Mouse (Mus musculus) spleen, postnatal 4 days (tissue): ENCODE results near the gene Naa80.
"Not testable (repeated sequence)": the region's sequence is repeated elsewhere in the genome, so short reads cannot be mapped to it uniquely, and the experiment has no call there.

Experiments
- DNase-seq, 2 experiments: peaks; one replicate each; pipeline ENCODE4 v3.0.0; 2022; ENCODE audit warnings: low spot score in 2 of 2

Naa80 gene

DNA sequence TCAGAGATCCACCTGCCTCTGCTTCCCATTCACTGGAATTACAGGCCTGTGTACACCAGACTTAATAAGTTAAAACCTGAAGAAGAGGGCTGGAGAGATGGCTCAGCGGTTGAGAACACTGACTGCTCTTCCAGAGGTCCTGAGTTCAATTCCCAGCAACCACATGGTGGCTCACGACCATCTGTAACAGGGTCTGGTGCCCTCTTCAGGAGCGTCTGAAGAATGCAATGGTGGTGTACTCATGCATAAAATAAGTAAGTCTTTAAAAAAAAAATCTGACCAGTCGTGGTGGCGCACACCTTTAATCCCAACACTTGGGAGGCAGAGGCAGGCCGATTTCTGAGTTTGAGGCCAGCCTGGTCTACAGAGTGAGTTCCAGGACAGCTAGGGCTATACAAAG, 4.9 kb upstream of the Naa80 start:
- DNase-seq, result not testable (repeated sequence)

DNA sequence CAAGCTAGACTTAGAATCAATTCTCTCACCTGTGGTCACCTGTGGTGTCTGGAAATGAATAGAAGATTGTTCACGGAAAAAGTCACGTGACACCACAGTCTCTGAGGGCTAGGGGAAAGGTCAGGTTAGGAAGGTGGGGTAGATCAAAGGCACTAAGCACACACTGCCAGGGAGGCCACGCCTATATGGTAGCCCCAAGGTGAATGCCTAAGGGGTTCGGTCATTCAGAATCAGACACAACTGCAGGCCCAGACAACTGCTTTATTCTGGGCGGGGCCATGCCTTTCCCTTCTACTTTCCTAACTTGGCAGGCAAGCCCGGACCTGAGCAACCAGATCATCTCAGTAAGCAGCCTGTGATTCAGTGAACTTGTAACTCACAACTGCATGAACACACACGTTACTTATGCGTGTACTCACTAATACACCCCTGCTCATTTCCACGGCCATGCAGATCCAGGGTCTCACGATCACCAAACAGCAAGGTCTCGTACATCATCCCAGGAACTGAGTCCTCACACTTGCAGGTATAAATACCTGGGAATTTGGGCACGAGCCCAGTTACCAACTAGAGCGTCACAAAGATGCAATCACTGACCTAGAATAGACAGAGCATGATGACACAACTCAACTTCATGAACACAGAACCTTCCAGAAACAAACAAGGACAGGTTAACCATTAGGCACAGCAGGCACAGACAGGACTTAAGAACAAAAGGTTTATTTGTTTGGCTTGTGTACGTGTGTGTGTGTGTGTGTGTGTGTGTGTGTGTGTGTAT, 2.9 kb upstream of the Naa80 start:
- DNase-seq, result no peak

DNA sequence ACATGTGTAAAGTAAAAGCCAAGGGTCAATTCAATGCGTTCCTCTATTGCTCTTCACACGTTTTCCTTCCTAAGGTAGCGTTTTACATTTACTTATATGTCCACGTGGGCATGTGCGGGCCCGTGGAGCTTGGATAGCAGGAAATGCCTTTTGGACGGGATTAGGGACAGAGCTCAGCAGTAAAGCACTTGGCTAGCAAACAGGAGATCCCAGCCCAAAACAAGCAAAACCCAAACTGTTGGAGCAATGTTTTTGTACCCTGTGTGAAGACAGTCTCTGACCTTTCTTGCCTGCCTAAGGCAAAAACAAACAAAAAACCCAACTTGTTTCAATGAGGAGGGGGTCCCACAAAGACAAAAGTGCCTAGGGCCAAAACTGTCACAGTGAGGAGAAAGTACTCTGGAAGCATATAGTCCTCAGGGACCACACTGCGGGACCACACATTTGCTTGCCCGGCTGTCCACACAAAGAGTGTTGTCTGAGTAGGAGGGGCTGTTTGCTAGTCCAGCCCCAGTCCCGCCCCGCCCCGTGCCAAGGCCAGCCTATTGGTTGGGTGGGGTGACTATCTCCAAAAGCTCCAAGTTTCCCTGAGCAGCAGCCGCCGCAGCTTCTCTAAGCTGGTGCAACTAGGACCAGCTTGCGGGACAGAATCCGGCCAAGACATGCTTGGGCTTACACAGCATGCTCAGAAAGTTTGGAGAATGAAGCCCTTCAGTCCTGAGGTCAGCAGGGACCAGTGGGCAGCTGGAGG, 2.2 kb upstream of the Naa80 start, which contains the start of gene Hyal1:
Gene Hyal1, plus strand, starts transcription at position 571 of the 751 bp plus-strand sequence.
- DNase-seq, result peak; percentile 84 to 89

DNA sequence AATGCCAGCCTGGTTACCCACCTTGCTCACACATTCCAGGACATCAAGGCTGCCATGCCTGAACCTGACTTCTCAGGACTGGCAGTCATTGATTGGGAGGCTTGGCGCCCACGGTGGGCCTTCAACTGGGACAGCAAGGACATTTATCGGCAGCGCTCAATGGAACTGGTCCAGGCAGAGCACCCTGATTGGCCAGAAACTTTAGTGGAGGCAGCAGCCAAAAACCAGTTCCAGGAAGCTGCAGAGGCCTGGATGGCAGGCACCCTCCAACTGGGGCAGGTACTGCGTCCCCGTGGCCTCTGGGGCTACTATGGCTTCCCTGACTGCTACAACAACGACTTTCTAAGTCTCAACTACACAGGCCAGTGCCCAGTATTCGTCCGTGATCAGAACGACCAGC, 816 bp upstream of the Naa80 start:
- DNase-seq, result no peak

DNA sequence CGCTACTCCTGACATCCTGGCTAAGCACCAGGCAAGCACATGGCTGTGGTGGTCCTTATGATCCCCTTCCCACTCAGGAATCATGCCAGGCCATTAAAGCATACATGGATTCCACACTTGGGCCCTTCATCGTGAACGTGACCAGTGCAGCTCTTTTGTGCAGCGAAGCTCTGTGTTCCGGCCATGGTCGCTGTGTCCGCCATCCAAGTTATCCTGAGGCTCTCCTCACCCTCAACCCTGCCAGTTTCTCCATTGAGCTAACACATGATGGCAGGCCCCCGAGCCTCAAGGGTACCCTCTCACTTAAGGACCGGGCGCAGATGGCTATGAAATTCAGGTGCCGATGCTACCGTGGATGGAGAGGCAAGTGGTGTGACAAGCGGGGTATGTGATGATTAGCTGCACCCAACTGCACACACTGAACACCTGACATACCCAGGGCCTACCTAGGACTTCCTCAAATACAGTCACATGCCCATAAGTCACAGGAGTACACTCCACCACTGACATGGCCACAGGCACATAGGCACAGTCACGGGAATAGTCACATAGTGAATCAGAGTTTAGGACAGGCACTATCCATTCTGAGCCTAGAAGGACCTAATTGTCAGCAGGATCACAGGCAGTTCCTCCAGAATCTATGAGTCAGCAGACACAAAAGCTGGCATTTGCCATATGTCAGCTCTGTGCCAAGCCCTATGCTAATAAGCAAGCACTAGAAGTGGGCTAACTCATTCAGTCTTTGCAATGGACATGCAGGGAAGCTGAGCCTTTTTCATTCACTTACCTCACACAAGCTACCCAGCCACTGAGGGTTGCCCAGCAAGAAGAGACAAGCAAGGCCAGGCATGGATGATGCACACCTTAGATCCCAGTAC, 575 bp downstream of the Naa80 start:
- no peak for DNase-seq

DNA sequence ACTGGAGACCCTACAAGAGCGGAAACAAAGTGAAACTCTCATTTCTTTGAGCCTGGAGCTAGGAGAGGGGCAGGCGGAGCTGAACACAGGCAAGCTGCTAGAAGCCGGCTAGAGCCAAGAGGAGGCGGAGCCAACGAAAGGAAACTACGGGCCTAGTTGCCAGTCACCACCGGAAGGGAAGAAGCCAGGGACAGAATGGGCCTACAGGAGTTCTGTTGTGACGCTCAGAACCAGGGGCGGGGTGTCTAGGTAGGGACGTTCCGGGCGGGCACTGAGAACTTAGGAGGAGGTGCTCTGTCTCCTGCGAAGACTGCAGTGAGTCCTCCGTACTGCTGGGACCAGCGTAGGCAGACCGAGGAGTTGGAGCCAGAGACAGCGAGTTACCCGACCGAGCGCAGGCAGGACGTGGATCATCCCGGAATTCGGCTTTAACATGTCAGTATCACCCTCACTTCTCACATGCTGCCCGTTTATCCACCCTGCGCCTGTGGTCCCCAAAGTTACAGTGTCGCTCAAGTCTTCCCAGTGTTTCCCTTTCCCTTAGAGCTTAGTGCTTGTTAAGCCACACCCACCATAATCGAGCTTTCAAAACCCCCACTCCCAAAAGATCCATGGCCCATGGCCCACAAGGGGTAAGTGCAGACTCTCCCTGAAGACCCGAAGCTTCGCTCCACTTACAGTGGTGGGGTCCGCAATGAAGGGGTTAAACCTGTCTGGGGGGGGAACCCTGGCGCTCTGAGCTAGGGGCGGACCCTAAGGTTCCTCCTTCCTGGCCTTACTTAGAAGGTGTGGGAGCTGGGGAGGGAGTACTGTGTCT, 2.0 kb downstream of the Naa80 start, which contains the start of gene Hyal3:
Gene Hyal3, plus strand, starts transcription at position 318 of the 817 bp plus-strand sequence.
- peak; percentile 85 to 88 for DNase-seq

DNA sequence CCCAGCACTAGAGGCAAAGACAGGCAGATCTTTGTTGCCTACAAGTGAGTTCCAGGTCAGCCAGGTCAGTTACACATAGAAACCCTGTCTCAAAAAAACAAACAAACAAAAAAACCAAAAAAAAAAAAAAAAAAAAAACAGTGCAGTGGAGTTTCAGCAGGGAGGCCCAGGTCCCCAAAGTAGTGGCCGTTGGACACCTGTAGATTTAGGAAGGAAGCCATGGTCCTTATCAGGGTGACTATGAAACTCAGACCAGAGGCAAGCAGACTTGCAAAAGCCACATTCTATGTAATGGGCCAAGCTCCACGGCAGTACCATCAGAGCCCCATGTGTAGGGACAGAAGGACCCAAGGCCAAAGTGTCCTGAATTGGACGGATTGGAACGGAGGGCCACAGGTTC, 2.9 kb downstream of the Naa80 start:
- DNase-seq, result no peak

DNA sequence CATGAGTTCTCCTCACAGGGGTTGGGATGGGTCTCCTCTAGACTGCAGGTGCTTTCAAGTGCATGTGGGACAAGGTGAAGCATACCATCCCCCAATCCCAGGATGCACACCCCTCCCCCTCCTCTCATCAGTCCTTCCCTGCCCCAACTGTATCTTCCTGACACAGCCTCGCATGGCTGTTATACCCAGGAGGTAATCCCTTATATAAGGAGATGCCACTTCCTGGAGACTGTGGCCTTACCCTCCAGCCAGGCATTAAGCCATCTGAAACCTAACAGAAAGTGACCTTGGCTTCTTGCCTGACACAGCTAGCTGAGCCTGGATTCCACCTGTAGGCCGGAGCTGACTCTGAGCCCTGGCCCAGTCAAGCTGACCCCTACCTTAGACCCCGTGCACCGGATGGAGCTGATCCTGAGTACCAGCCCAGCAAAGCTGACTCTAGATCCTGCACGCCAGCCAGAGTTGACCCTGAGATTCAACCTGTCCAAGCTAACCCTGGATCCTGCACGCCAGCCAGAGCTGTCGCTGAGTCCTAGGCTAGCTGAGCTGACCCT, 3.9 kb downstream of the Naa80 start:
- DNase-seq, result no peak

DNA sequence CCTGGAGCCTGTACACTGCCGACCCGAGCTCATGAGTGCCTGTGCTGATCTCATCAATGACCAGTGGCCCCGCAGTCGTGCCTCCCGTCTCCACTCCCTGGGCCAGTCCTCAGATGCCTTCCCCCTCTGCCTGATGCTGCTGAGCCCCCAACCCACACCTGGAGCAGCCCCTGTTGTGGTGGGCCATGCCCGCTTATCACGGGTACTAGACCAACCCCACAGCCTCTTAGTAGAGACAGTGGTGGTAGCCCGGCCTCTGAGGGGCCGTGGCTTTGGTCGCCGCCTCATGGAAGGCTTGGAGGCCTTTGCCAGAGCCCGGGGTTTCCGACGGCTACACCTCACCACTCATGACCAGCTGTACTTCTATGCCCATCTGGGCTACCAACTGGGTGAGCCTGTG, 4.5 kb downstream of the Naa80 start:
- no peak for DNase-seq

DNA sequence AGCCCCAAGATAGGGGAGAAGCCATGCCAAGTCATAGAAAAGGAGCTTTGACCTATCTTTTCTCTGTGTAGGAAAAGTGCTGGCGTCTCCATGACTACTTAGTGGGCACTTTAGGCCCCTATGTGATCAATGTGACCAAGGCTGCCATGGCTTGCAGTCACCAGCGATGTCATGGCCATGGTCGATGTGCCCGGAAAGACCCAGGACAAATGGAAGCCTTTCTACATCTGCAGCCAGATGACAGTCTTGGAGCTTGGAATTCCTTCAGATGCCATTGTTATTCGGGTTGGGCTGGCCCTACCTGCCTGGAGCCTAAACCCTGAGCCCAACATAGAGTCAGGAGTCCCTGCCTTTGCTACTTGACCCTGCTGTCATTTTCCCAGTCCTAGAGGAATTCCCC, 7.8 kb downstream of the Naa80 start:
- no peak for DNase-seq

DNA sequence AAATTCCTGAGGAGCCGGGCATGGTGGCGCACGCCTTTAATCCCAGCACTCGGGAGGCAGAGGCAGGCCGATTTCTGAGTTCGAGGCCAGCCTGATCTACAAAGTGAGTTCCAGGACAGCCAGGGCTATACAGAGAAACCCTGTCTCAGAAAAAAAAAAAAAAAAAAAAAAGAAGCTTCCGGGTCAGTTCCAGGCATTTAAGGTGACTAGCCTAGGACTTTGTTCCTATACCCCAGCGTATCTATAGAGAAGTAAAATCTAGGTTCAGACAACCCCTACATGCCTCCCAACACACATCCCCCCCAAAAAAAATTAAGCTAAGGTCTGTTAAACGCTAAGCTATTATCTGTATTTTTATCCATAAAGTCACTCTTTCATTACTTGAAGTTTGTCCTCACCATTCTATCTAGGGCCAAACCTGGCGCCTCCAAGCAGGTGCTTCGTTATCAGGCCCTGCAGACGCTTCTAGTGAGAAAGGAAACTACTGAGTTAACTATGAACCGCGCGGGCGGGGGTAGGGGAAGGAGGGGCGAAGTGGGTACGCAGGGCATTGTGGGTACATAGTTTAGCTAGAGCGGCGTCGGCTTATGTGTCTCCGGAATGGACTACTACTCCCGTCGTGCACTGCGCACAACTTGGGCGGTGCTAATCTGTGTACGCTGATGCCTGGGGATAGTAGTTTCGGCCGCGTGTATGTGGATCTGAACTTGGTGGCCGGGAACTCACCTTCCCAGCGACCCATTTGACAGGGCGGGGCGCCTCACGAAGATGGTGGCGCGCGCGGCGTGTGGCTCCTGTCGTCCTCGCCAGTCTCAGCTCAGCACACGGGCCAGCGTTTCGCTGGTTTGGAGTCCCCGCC, 8.5 kb downstream of the Naa80 start, which contains the start of gene Ifrd2:
Gene Ifrd2, plus strand, starts transcription at position 669 of the 859 bp plus-strand sequence.
- peak; percentile 97 to 98 for DNase-seq

DNA sequence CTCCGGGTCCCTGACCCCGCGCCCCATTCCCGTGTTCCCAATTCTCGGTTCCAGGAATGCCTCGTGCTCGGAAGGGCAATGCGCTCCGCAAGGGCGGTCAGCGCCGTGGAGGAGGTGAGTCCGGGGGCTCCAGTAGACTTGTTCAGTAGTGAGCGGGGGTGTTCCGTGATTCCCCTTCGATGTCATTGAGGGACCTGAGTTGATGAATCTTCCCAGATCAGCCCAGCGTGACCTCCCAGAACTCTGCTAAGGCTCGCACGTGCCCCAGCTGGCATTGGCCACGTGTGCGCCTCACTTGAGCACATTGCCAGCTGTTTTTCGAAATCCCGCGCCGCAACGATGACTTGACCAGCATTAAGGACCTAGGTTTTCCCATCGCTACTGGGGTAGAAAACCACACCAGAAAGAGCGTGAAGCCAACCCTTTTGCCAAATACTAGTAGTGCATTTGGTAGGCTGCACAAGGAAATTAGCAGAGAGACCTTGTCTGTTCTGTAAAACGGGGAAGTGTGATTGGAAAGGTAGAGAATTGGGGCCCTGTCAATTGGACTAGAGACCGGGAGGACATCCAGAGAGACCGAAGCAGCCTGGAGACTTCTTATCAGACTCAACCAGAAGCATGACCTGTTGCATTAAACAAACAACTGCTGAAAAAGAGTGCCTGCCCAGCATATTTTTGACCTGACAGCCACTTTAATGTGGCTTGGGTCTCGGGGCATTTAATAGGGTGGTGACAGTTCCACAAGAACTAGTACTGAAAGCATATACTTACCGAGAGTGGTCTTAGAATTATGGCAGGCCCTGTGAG, 9.3 kb downstream of the Naa80 start:
- DNase-seq, result peak in 1 of 2 experiments; percentile 59

DNA sequence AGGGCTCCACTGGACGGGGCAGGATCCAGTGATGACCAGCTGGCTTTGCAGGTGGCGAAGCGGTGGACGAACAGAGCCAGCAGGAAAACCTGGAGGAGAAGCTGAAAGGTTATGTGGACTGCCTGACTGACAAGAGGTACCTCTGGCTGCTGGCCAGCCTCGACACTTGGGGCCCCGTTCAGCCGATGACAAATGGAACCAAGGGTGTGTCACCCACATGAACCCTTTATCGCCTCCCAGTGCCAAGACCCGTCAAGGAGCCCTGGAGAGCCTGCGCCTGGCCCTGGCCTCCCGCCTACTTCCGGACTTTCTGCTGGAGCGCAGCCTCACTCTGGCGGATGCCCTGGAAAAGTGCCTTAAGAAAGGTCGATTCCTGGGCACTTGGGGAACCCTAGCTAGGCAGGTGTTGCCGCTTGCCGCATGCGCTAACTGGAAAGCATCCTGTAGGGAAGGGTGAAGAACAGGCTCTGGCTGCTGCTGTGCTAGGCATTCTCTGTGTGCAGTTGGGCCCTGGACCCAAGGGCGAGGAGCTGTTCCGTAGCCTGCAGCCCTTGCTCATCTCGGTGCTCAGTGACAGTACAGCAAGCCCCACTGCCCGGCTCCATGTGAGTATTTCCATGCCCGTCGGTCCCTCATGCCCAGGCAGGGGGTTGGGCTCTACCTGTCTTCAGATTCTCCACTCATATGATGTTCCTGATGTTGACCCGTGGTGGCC, 11.5 kb downstream of the Naa80 start:
- peak; percentile 83 to 85 for DNase-seq

DNA sequence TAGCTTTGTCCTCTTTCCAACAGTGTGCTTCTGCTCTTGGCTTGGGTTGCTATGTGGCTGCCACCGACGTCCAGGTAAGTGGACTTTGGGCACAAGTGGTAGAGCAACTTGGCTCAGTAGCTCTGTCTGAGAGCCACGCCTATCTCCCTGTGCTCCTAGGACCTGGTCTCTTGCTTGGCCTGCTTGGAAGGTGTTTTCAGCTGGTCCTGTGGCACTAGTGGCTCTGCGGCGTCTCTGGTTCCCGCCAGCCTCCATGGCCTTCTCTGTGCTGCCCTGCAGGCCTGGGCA, 12.0 kb downstream of the Naa80 start:
- DNase-seq, result no peak

DNA sequence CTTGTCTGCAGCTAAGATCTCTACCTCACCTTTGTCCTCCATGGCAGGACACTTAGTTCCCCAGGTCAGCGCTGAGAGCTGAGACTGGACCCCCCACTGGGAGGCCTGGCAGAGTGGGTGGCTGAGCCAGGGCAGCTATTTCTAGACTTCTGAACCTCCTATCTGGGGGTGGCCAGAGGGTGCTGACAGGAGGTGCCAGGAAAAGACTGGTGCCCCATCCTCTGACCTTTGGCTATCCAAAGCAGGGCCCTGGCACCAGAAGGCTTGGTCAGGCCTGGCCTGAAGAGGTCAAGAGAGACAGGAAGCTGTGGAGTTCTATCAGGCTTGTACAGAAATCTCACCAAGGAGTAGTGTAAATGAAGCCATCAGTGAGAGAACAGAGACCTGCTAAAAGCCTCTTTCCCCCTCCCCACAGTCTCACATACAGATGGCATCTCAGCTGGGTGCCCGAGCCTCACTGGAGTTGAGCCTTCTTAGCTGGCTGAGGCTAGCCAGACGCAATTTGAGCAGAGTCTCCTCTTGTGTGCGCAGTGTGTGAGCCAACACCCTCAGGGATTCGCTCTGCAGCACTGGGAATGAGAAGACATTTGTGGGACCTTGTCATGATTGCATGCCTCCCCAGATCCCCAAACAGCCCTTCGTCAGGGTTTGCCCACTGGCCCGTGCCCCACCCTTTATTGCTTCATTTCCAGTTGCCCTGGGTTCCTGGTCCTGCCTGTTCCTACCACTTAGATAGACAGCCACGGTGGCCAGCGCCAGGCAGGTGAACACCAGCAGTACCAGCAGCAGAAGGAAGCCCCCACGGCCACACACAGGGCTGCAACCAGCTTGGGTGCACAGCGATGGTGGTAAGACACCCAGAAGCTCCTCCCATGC, 14.7 kb downstream of the Naa80 start:
- no peak for DNase-seq

DNA sequence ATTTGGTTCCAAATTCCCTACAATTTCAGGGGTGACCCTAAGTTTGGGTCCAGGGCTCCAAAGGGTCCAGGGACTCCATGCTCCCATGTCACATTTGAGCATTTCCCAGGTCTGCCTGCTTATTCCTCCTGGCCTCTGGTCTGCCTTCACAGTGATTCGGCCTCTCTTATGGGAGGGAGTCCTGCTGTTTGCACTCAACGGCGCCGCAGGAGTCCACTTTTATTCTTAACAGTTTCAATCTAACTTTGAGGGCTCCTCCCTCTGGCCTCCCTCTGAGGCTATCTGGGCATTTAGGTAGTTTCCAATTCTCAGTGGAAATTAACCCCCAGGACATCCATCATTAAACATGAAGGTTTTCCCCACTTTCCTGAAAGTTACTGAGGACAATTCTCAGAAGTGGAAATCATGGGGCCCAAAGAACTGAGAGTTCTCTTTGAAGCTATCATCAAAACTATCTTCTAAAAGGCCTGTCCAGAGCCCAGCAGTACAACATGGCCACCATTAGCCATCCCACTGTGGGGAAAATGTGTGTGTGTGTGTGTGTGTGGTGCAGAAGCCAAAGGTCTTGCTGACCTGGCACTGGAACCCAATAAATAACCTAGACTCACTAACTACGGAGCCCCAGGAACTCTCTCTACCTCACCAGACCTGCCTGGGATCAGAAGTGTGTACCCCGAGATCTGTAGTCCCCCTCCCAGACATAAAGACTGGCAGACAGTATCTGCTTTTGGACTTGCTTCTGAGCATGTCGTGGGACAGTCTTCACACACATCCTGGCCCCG, 15.8 kb downstream of the Naa80 start:
- DNase-seq, result no peak
